Mouse (Mus musculus) midbrain, embryonic 16.5 days (tissue): Measurements from ENCODE around the gene Ghrhr. TPM values are rescaled to one million over a fixed set of nuclear protein-coding genes. Genes with fewer than 3 reads are reported as not detected.

Source experiments
- polyA plus RNA-seq: library from polyadenylated mRNA; unstranded; fragments of >200 nt; fragmentation: Nextera tagmentation; extraction: Ambion mirVana; gene quantifications from 2 replicates; pipeline ENCODE4 v1.2.1, GENCODE M21; 2015

Ghrhr gene
- polyA plus RNA-seq, 1 experiment from 2014 or later = not detected

Other genes starting within 250 kb of the Ghrhr start
- gene Crhr2, start 243.3 kb upstream of the Ghrhr start, polyA plus RNA-seq = 1.6 and 1.9 TPM in 2 replicates
- not detected in 2 replicates for gene Inmt, start 201.3 kb upstream of the Ghrhr start, polyA plus RNA-seq
- 12.6 and 15.0 TPM in 2 replicates for gene Mindy4, start 172.9 kb upstream of the Ghrhr start, polyA plus RNA-seq
- 4.8 and 5.4 TPM in 2 replicates for gene Aqp1, start 39.9 kb upstream of the Ghrhr start, polyA plus RNA-seq
- gene Adcyap1r1, start 75.7 kb downstream of the Ghrhr start, polyA plus RNA-seq = 46.9 and 60.8 TPM in 2 replicates